In genomic region chr13:71558477-71559215, GRCm38 (mm10) we compare ENCODE assay signal across 15 mouse cellular contexts.
DNase-seq lines count a peak whose midpoint lies in the region; ATAC-seq lines count a peak whose summit lies in the region.
"Had no signal": no experiment of that assay in that cellular context is flagged by ENCODE, and none has a peak within 500 bp of the region (broad histone marks: within the 10 kb centered on the region; RNA-seq: fewer than 3 reads in every experiment).

No protein-coding gene starts in this region.

- 9% methylated on average over 14 of the region's 14 CpGs for WGBS in forebrain, embryonic 15.5 days

- no peaks in the 10 kb centered on the region for H3K9me3 ChIP-seq in forebrain, embryonic 15.5 days
- H3K9me3 ChIP-seq: embryonic facial prominence, embryonic 12.5 days; intestine, embryonic 15.5 days; limb, embryonic 13.5 days; lung, embryonic 15.5 days had no signal

- no peak overlapping the region for H3K4me2 ChIP-seq in forebrain, embryonic 15.5 days (replicated peaks)
- H3K4me2 ChIP-seq: embryonic facial prominence, embryonic 12.5 days; heart, embryonic 11.5 days; intestine, embryonic 15.5 days; limb, embryonic 13.5 days; lung, embryonic 15.5 days had no signal

- no peaks in the 10 kb centered on the region for H3K36me3 ChIP-seq in forebrain, embryonic 15.5 days
- H3K36me3 ChIP-seq: embryonic facial prominence, embryonic 12.5 days; intestine, embryonic 15.5 days; limb, embryonic 13.5 days; lung, embryonic 15.5 days had no signal

- H3K4me1 ChIP-seq in forebrain, embryonic 15.5 days = peaks cover 10% of the 10 kb centered on the region
- H3K4me1 ChIP-seq: embryonic facial prominence, embryonic 12.5 days; intestine, embryonic 15.5 days; lung, embryonic 15.5 days had no signal

- H3K27me3 ChIP-seq in forebrain, embryonic 15.5 days = 0 out of 2 replicates have a peak, but pooled peaks cover 7% of the 10 kb centered on the region
- H3K27me3 ChIP-seq: embryonic facial prominence, embryonic 12.5 days; intestine, embryonic 15.5 days; lung, embryonic 15.5 days had no signal

- no peak overlapping the region for H3K9ac ChIP-seq in forebrain, embryonic 15.5 days (replicated peaks)
- H3K9ac ChIP-seq: embryonic facial prominence, embryonic 12.5 days; intestine, embryonic 15.5 days; limb, embryonic 13.5 days; lung, embryonic 15.5 days had no signal

- H3K27ac ChIP-seq in forebrain, embryonic 15.5 days (replicated peaks) = peak overlapping the region; percentile 41
- H3K27ac ChIP-seq: embryonic facial prominence, embryonic 12.5 days; intestine, embryonic 15.5 days; limb, embryonic 13.5 days; lung, embryonic 15.5 days had no signal

- peak; percentile 12 to 16 for DNase-seq in layer of hippocampus, postnatal 14 days (ENCODE audit: low spot score in 2 of 2)
- DNase-seq in layer of hippocampus, adult 11-12 months (ENCODE audit: low spot score) = no peak
- peak; percentile 22 for DNase-seq in hindlimb bud, embryonic 11.5 days (ENCODE audit: extremely low spot score, low read depth, low spot score)
- peak; percentile 13 for DNase-seq in retina, adult 2 months (ENCODE audit: low read depth, low spot score)
- no peak for DNase-seq in adrenal gland, postnatal 4 days (ENCODE audit: low spot score in 2 of 2)
- DNase-seq in gastrocnemius, adult 8-10 months (ENCODE audit: low spot score in 2 of 2) = no peak
- DNase-seq: cerebellum, adult 11 months; kidney, postnatal 36 days had no signal

- peak; percentile 90 for ATAC-seq in forebrain, embryonic 15.5 days (replicated peaks)
- no peak for ATAC-seq in activated CD4-positive, CD25-positive, alpha-beta regulatory T cell, adult 4 months
- ATAC-seq: intestine, embryonic 15.5 days had no signal

- H3K4me3 ChIP-seq in forebrain, embryonic 15.5 days = no peak overlapping the region
- H3K4me3 ChIP-seq: embryonic facial prominence, embryonic 12.5 days; intestine, embryonic 15.5 days; limb, embryonic 13.5 days; lung, embryonic 15.5 days had no signal

Comparison
In these comparisons a context has a peak if more than half of its experiments do, and no peak if none do; other contexts are left out.
1. DNase-seq: peak in layer of hippocampus, postnatal 14 days (2 of 2), hindlimb bud, embryonic 11.5 days (single experiment) and retina, adult 2 months (single experiment); none in layer of hippocampus, adult 11-12 months (single experiment), adrenal gland, postnatal 4 days (0 of 2) and gastrocnemius, adult 8-10 months (0 of 2).